Mouse (Mus musculus): Measurements from ENCODE around the gene Qser1.

The Qser1 gene

GRCm38 (mm10) chr2:104732033-104732444, 84.5 kb downstream of the Qser1 start:
- peak in 1 of 2 experiments; percentile 22 for DNase-seq

GRCm38 (mm10) chr2:104727369-104727768, 89.2 kb downstream of the Qser1 start:
- no peak for DNase-seq

- DNase-seq, result no peak
These were observed 94.5 kb downstream of the Qser1 start for GRCm38 (mm10) chr2:104722021-104722420.

GRCm38 (mm10) chr2:104717827-104718226, 98.7 kb downstream of the Qser1 start:
- no peak for DNase-seq

- peak in 1 of 2 experiments; percentile 12 for DNase-seq
These were observed 99.3 kb downstream of the Qser1 start for GRCm38 (mm10) chr2:104717231-104717735.

- no peak for DNase-seq
These were observed 100.3 kb downstream of the Qser1 start, which contains the start of gene Pin1rt1 for GRCm38 (mm10) chr2:104716279-104716678. Pin1rt1 (minus strand) TSS chr2:104716379.

- peak; percentile 33 to 43 for DNase-seq
These were observed 102.3 kb downstream of the Qser1 start for GRCm38 (mm10) chr2:104714254-104714691.

GRCm38 (mm10) chr2:104712486-104712809, 104.1 kb downstream of the Qser1 start:
- DNase-seq, result no peak

GRCm38 (mm10) chr2:104711585-104712485, 104.7 kb downstream of the Qser1 start, which contains the start of gene Tcp11l1:
Tcp11l1 (minus strand) TSS chr2:104712169.
- peak; percentile 76 to 83 for DNase-seq

- no peak for DNase-seq
These were observed 105.7 kb downstream of the Qser1 start for GRCm38 (mm10) chr2:104710670-104711370.

GRCm38 (mm10) chr2:104709786-104710337, 106.7 kb downstream of the Qser1 start:
- DNase-seq, result peak in 1 of 2 experiments; percentile 17

All from kidney, postnatal 4 days (tissue).